Mouse (Mus musculus) kidney, adult 8-10 months (tissue): Measurements from ENCODE around the gene Sptbn1.

Source experiments
- DNase-seq, 2 experiments: peaks; one replicate each; pipeline ENCODE4 v3.0.0; 2022

Gene Sptbn1

GRCm38 (mm10) chr11:30165861-30166550, 102.0 kb downstream of the Sptbn1 start:
- DNase-seq = peak; percentile 28 to 58

GRCm38 (mm10) chr11:30164515-30165214, 103.3 kb downstream of the Sptbn1 start:
- DNase-seq = peak; percentile 62 to 63

- DNase-seq = no peak
Measured at GRCm38 (mm10) chr11:30163870-30164269, 104.1 kb downstream of the Sptbn1 start.

- no peak for DNase-seq
Measured at GRCm38 (mm10) chr11:30163081-30163480, 104.9 kb downstream of the Sptbn1 start.

- no peak for DNase-seq
Measured at GRCm38 (mm10) chr11:30161744-30162143, 106.2 kb downstream of the Sptbn1 start.

- DNase-seq = peak; percentile 61 to 82
Measured at GRCm38 (mm10) chr11:30161173-30161650, 106.8 kb downstream of the Sptbn1 start.

GRCm38 (mm10) chr11:30160625-30161172, 107.3 kb downstream of the Sptbn1 start:
- no peak for DNase-seq

GRCm38 (mm10) chr11:30159545-30160255, 108.3 kb downstream of the Sptbn1 start:
- DNase-seq = no peak

GRCm38 (mm10) chr11:30158028-30158700, 109.8 kb downstream of the Sptbn1 start:
- DNase-seq = no peak

GRCm38 (mm10) chr11:30155887-30156286, 112.1 kb downstream of the Sptbn1 start:
- no peak for DNase-seq

- no peak for DNase-seq
Measured at GRCm38 (mm10) chr11:30154980-30155379, 113.0 kb downstream of the Sptbn1 start.

- no peak for DNase-seq
Measured at GRCm38 (mm10) chr11:30148888-30149287, 119.1 kb downstream of the Sptbn1 start.

GRCm38 (mm10) chr11:30148378-30148777, 119.6 kb downstream of the Sptbn1 start:
- no peak for DNase-seq

GRCm38 (mm10) chr11:30147882-30148281, 120.1 kb downstream of the Sptbn1 start:
- DNase-seq = no peak

GRCm38 (mm10) chr11:30143090-30143489, 124.9 kb downstream of the Sptbn1 start:
- DNase-seq = no peak

GRCm38 (mm10) chr11:30139165-30139826, 128.7 kb downstream of the Sptbn1 start:
- DNase-seq = no peak

GRCm38 (mm10) chr11:30137081-30137480, 130.9 kb downstream of the Sptbn1 start:
- DNase-seq = no peak

GRCm38 (mm10) chr11:30134058-30134457, 133.9 kb downstream of the Sptbn1 start:
- DNase-seq = no peak

- no peak for DNase-seq
Measured at GRCm38 (mm10) chr11:30132581-30132980, 135.4 kb downstream of the Sptbn1 start.

GRCm38 (mm10) chr11:30131640-30132039, 136.3 kb downstream of the Sptbn1 start:
- no peak for DNase-seq

- no peak for DNase-seq
Measured at GRCm38 (mm10) chr11:30129339-30129738, 138.6 kb downstream of the Sptbn1 start.

GRCm38 (mm10) chr11:30126840-30127239, 141.1 kb downstream of the Sptbn1 start:
- no peak for DNase-seq
